Mouse (Mus musculus): ENCODE data around the gene Bicc1.

GRCm38 (mm10) chr10:71137606-71138005 lies 21.9 kb downstream of the Bicc1 start:
- TF ChIP-seq CTCF (IDR thresholded peaks at IDR 0.05; ENCODE audit: extremely low read depth, insufficient read length, insufficient replicate concordance, low read depth, low read length) (no peak), POLR2A (IDR thresholded peaks at IDR 0.05; ENCODE audit: low read depth, low read length) (no peak)
